Mouse (Mus musculus): Measurements from ENCODE around the gene Psap. TPM values are rescaled to one million over a fixed set of nuclear protein-coding genes. Genes with fewer than 3 reads are reported as not detected.

The Psap gene
- total RNA-seq (2023): 360 TPM

DNA sequence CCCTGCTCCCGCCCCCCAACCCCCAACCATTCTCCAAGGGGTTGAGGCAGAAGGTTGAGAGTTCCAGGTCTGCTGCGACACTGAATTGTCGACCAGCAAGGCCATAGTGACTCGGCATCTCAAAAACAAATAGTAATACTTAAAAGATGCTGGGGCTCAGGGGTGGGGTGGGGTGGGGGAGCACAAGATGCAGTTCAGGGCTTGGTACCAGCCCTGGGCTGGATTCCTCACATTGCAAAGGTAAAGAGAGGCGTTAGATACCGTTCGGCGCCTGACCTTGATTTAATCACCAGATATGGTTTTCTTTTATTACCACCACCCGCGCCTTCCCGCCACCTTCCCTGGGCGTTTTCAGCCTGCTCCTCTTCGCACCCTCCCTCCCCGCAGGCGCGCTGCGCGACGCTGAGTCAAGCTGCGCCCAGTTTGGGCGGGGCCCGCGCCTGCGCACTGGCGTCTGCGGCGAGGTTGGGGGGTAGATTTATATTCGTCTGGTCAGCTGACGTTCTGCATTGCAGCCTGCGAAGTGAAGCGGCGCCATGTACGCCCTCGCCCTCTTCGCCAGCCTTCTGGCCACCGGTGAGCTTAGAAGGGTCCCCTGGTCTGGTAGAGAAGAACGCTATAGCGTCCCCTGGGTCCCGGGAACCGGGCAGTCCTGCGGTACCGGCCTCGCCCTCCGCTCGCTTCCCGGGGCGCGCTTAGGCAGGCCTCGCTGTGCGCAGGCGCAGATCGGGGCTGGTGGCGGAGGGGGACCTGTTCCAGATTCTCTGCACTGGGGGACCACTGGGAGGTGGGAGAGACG is at the start of gene Psap:
TSS of gene Psap (plus strand) at position 421 of the 799 bp plus-strand sequence.

DNA sequence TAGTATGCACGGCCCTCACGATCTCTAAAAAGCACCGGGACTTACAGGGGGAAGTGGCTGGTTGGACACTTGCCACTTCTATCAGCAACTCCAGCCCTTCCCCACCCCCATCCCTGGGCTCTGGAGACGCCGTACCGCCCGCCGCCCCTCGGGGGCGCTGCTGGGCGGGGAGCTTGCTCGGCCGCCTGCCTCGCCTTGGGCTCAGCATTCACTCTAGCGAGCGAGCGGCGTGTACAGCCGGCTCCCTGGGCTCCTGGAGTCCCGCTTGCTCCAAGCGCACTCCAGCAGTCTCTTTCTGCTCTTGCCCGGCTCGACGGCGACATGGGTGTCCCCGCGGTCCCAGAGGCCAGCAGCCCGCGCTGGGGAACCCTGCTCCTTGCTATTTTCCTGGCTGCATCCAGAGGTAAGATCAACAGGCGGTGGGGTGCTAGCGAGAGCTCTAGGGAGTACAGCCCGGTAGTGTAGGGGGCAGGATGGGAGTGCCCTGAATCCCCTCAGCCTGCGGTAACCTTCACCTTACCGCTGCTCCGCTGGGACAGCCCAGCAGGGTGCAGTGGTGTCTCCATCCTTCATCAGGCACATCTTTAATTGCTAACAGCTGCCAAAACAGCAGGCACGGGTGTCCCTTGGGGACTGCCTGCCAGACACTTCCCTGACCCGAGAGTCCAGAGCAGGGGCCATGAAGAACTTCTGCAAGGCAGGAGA is 69.4 kb downstream of the Psap start, which contains the start of gene Vsir:
TSS of gene Vsir (plus strand) at position 151 of the 705 bp plus-strand sequence.

Other genes with a start within 250 kb of the Psap start
- gene Spock2, start 171.4 kb upstream of the Psap start, total RNA-seq (2023): 5.2 TPM
- 11.3 TPM for gene Chst3, start 58.4 kb upstream of the Psap start, total RNA-seq (2023)
- gene Vsir, start 69.2 kb downstream of the Psap start, total RNA-seq (2023): 283 TPM
- gene Gm17455, start 122.1 kb downstream of the Psap start, total RNA-seq (2023): 2.1 TPM